Mouse (Mus musculus) G1E (cell line): ENCODE data around the gene Prss46. TPM values are rescaled to one million over a fixed set of nuclear protein-coding genes. Genes with fewer than 3 reads are reported as not detected.
A peak's percentile ranks its signal among the peaks of the same experiment; 100 is the strongest.

Experiments
- ATAC-seq: 2 replicates; pipeline ENCODE4 v1.8.0; 2016; ENCODE audit warnings: mild to moderate bottlenecking; ENCODE audit not compliant: insufficient number of reproducible peaks, poor library complexity, low FRiP score, severe bottlenecking; ENCODE audit errors: extremely low read depth
- DNase-seq: peaks from one replicate; pipeline ENCODE4 v3.0.0; 2012; ENCODE audit warnings: low spot score
- H3K27me3 ChIP-seq: 2 replicates; pipeline ENCODE4 v1.6.1; 2012; ENCODE audit warnings: mild to moderate bottlenecking, low read length, inconsistent platforms; ENCODE audit not compliant: insufficient read depth
- H3K36me3 ChIP-seq: replicated peaks from 2 replicates; pipeline ENCODE3; 2012; ENCODE audit warnings: mild to moderate bottlenecking, inconsistent platforms
- H3K4me1 ChIP-seq: 2 replicates; pipeline ENCODE4 v1.6.1; 2012; ENCODE audit warnings: low read depth, low read length, inconsistent platforms, mixed read lengths; ENCODE audit not compliant: insufficient read depth
- H3K4me3 ChIP-seq: 2 replicates; pipeline ENCODE4 v1.5.1; 2012; ENCODE audit warnings: low read depth, mild to moderate bottlenecking, inconsistent platforms, low read length, moderate library complexity, mixed read lengths
- H3K9me3 ChIP-seq: replicated peaks from 2 replicates; pipeline ENCODE4 v1.6.1; 2012; ENCODE audit warnings: inconsistent platforms
- CTCF ChIP-seq: IDR thresholded peaks from 2 replicates; pipeline ENCODE4 v1.5.1; 2012; ENCODE audit warnings: low read depth, low read length, inconsistent platforms, mixed read lengths
- GATA1 ChIP-seq: IDR thresholded peaks from 2 replicates; pipeline ENCODE4 v1.6.1; 2012; ENCODE audit warnings: borderline replicate concordance, low read length, inconsistent platforms, mixed read lengths
- GATA2 ChIP-seq: IDR thresholded peaks from 2 replicates; pipeline ENCODE4 v1.6.1; 2012; ENCODE audit warnings: low read depth, low read length, inconsistent platforms, borderline replicate concordance
- POLR2AphosphoS5 ChIP-seq: IDR thresholded peaks from 2 replicates; pipeline ENCODE4 v1.6.1; 2012; ENCODE audit warnings: low read depth, low read length, inconsistent platforms; ENCODE audit not compliant: insufficient replicate concordance
- TAL1 ChIP-seq: conservative IDR thresholded peaks from 2 replicates; pipeline ENCODE4 v1.6.1; 2012; ENCODE audit warnings: low read depth, low read length, inconsistent platforms, mixed read lengths
- polyA plus RNA-seq: library from polyadenylated mRNA; stranded (reverse); fragments of >175 nt; gene quantifications from 2 replicates; pipeline ENCODE4 v1.2.3, GENCODE M21; 2012
- total RNA-seq, 2 experiments: library from RNA; stranded (forward) in 1 of 2; stranded (reverse) in 1 of 2; fragments of 200-1000 nt in 1 of 2; fragments of >200 nt in 1 of 2; fragmentation: Nextera tagmentation in 1 of 2; gene quantifications; 2 replicates each; pipeline ENCODE4 v1.2.3; 2014 to 2017

Gene Prss46
- total and polyA plus RNA-seq, 3 experiments = not detected

DNA sequence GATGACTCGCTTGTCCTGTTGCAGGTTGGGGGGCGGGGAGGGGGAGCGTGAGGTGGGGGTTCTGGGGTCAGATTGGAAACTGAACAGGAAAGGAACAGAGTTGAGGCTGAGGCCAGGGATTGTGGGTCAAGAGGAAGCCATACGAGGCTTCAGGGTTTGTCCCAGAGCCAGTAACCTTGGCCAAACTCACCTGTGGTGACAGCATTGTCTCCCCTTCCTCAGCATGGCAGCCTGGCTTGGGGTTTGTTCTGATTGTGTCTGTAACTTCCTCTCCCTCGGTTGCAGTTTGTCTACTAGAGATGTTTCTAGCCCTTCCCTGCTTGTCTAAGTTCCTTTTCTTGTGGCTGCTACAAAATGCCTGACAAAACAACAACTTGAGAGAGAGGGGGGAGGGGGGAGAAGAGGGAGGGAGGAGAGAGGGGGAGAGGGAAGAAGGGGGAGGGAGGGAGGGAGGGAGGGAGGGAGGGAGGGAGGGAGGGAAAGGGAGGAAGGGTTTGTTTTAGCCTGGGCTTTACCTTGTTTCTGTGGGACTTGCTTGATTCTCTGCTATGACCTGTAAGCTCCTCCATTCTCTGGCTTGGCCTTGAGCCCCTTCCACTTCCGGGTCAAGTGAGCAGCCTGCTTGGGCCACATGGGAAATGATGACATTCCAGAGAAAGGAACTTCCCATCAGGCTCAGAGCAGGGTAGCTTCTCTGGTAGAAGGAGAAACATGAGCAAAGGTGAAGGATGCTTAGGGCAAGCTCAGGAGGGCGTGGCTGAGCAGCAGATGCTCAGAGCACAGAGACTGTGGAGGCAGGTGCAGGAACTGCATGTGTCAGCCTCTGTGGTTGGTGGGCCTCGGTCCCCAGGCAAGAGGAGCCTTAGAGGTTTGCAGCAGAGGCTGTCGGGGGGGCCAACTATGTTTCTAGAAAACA is 43.3 kb downstream of the Prss46 start:
- Histone ChIP-seq H3K27me3 (peaks cover 13% of the 10 kb centered on the region), H3K36me3 (no peaks in the 10 kb centered on the region), H3K9me3 (no peaks in the 10 kb centered on the region), H3K4me3 (no peak overlapping the region), H3K4me1 (peaks cover 2% of the 10 kb centered on the region; the same call in 1 of the 2 replicates)
- TF ChIP-seq POLR2AphosphoS5 = no peak
- no peak for TF ChIP-seq TAL1
- no peak for TF ChIP-seq GATA1
- no peak for TF ChIP-seq CTCF
- no peak for TF ChIP-seq GATA2
- ATAC-seq (no peak), DNase-seq (no peak)

DNA sequence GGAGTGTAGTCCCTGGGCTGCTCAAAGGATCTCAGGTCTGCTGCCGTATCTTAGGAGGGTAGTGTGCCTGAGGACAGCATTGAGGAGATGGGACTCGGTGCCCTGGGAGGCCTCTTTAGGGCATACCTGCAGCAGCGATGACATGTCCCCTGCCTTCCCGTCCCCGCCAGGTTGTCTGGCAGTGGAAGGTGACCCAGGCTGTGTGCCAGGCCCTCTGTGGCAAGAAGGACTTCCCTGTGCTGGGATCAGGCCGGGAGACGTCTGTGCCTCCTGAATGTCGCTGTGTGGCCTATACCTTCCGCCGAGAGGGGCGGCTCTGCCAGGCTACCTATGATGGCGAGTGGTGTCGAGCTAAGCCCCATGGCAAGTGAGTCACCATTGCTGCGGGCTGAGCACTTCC is 44.6 kb downstream of the Prss46 start:
- Histone ChIP-seq H3K9me3 (no peaks in the 10 kb centered on the region), H3K27me3 (peaks cover 13% of the 10 kb centered on the region), H3K36me3 (no peaks in the 10 kb centered on the region), H3K4me1 (peaks cover 2% of the 10 kb centered on the region; the same call in 1 of the 2 replicates), H3K4me3 (no peak overlapping the region)
- DNase-seq (no peak), ATAC-seq (no peak)
- TF ChIP-seq GATA2 (no peak), CTCF (no peak), POLR2AphosphoS5 (no peak), GATA1 (no peak)

DNA sequence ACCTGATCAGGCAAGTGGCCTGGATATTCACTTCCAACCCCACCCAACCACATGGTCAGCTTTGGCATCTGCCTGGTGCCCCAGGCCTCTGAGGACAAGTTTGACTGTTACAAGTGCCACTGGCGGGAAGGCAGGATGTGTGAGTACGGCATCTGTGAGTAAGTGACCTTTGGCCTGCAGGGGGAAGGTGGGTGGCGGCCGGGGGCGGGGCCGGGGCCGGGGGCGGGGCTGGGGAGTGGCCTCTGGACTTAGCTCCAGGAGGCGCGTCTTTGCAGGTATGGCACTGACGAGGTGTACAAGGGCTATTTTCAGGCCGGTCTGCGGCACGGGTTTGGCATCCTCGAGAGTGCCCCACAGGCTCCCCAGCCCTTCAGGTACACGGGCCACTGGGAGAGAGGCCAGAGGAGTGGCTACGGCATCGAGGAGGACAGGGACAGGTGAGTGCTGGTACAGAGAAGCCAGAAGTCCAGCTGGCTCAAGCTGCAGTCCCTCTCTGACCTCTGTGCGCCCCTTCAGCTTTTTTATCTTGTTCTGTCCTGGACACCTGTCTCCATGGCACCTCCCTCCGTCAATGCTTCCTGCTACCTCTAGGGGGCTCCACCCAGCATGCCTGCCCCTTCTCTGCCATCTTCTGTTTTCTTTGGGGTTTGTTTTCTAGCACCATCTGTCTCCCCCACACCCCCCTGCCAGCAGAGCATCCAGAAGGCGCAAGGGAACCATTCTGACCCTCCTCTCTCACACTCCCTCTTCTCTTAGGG is 45.9 kb downstream of the Prss46 start:
- no peak for DNase-seq

DNA sequence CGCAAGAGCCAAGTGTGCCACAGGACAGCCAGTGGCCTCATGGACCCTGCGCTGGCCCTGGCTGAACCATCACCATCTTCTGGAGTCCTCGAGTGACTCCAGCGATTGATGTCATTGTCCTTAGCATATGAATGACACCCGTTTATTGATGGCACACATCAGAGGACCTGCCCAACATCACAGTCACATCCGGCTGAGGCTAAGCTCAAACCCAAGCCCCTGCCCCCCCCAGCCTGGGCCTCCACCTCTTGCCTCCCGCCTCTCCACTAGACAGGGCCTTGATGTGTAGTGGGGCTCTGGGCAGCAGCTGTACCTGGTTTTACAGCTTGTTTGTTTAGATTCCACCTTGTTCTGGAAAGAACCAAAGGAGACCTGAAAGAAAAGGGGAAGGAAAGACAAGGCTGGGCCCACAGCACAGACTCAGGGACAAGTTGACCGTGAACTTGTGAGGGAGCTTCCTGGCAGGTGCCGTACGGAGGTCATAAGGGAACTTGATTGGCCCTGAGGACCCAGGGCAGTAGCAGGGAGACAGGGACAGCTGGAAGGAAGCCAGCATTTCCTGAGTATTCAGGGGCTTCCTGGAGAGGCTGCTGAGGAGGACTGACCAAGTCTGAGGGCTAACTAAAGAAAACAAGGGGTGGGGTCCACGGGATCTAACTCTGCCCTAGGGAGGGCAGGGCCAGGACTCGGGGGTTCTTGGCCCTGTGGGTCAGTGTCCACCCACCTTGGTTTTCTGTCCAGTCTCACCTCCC is 46.9 kb downstream of the Prss46 start:
- Histone ChIP-seq H3K4me1 (peaks cover 2% of the 10 kb centered on the region; the same call in 1 of the 2 replicates), H3K4me3 (no peak overlapping the region), H3K9me3 (no peaks in the 10 kb centered on the region), H3K27me3 (peaks cover 7% of the 10 kb centered on the region), H3K36me3 (no peaks in the 10 kb centered on the region)
- DNase-seq (no peak), ATAC-seq (no peak)
- TF ChIP-seq TAL1 (no peak), POLR2AphosphoS5 (no peak), CTCF (no peak), GATA1 (no peak), GATA2 (no peak)

More for the DNA sequence above, 45.9 kb downstream of the Prss46 start:
- ATAC-seq = no peak
- peaks cover 9% of the 10 kb centered on the region for H3K27me3 ChIP-seq
- TF ChIP-seq CTCF = peak; percentile 45; the same call in 1 of the 2 replicates
- no peak for TF ChIP-seq POLR2AphosphoS5
- H3K36me3 ChIP-seq = no peaks in the 10 kb centered on the region
- peaks cover 2% of the 10 kb centered on the region; the same call in 1 of the 2 replicates for H3K4me1 ChIP-seq
- no peak overlapping the region for H3K4me3 ChIP-seq
- H3K9me3 ChIP-seq = no peaks in the 10 kb centered on the region

DNA sequence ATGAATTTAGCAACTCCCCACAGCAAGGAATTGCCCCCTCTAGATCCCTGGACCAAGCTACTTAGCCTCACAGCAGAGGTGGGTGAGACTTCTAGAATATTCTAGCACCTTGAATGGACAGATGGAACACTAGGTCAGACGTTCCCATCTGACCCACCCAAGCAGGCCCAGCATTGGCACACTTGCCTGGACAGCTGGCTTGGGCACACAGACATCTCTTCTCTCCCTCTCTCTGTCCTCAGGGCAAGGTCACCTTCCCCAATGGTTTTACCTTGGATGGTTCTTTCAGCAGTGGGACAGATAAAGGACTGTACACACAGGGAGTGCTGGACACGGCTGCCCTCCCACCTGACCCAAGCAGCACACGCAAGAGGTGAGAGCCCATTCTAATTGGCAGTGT is 48.2 kb downstream of the Prss46 start:
- H3K27me3 ChIP-seq = peaks cover 5% of the 10 kb centered on the region; the same call in 1 of the 2 replicates
- no peak for DNase-seq
- TF ChIP-seq CTCF (no peak), POLR2AphosphoS5 (no peak), GATA2 (no peak), TAL1 (no peak), GATA1 (no peak)
- H3K4me3 ChIP-seq = no peak overlapping the region
- ATAC-seq = no peak
- peaks cover 2% of the 10 kb centered on the region; the same call in 1 of the 2 replicates for H3K4me1 ChIP-seq
- no peaks in the 10 kb centered on the region for H3K36me3 ChIP-seq
- H3K9me3 ChIP-seq = no peaks in the 10 kb centered on the region
